7 mouse cellular contexts compared by ENCODE assay signal in genomic region chr11:60104810-60105592, GRCm38 (mm10). TPM values are rescaled to one million over a fixed set of nuclear protein-coding genes. Genes with fewer than 3 reads are reported as not detected.
DNase-seq lines count a peak whose midpoint lies in the region; ATAC-seq and TF ChIP-seq lines count a peak whose summit lies in the region.

Gene Rai1, plus strand, starts transcription at chr11:60105013.

- ATAC-seq in embryonic facial prominence, embryonic 15.5 days (ENCODE audit: insufficient number of reproducible peaks, low FRiP score, low TSS enrichment, low read depth), result peak; percentile 76
- ATAC-seq in limb, embryonic 14.5 days (ENCODE audit: low FRiP score, low read depth), result peak; percentile 84
- ATAC-seq in midbrain, embryonic 16.5 days, result peak; percentile 83

- under 1% methylated on average over 101 of the region's 105 CpGs for WGBS in embryonic facial prominence, embryonic 15.5 days
- WGBS in limb, embryonic 14.5 days, result 2% methylated on average over 55 of the region's 105 CpGs
- 0% methylated on average over 77 of the region's 105 CpGs for WGBS in midbrain, embryonic 16.5 days
- WGBS in spleen, adult 2 months, result under 1% methylated on average over 72 of the region's 105 CpGs

- H3K4me1 ChIP-seq in embryonic facial prominence, embryonic 15.5 days, result peaks cover 42% of the 10 kb centered on the region
- peaks cover 44% of the 10 kb centered on the region for H3K4me1 ChIP-seq in limb, embryonic 14.5 days (ENCODE audit: control insufficient read depth, insufficient read depth, low read length)
- H3K4me1 ChIP-seq in midbrain, embryonic 16.5 days (ENCODE audit: control insufficient read depth, insufficient read depth, low read length), result peaks cover 30% of the 10 kb centered on the region
- H3K4me1 ChIP-seq in spleen, adult 2 months (ENCODE audit: control insufficient read depth, insufficient read depth, insufficient read length), result peaks cover 25% of the 10 kb centered on the region

- no peaks in the 10 kb centered on the region for H3K36me3 ChIP-seq in embryonic facial prominence, embryonic 15.5 days
- no peaks in the 10 kb centered on the region; the same call in 1 of the 2 replicates for H3K36me3 ChIP-seq in limb, embryonic 14.5 days (ENCODE audit: control insufficient read depth, insufficient read depth, low read length)
- no peaks in the 10 kb centered on the region for H3K36me3 ChIP-seq in midbrain, embryonic 16.5 days (ENCODE audit: control insufficient read depth, insufficient read depth, low read length)
- H3K36me3 ChIP-seq in spleen, adult 2 months (ENCODE audit: control insufficient read depth, insufficient read depth, low read length), result no peaks in the 10 kb centered on the region

- H3K4me3 ChIP-seq in embryonic facial prominence, embryonic 15.5 days (replicated peaks), result peak within 1 kb of the TSS; percentile 91
- H3K4me3 ChIP-seq in limb, embryonic 14.5 days (replicated peaks; ENCODE audit: low read length), result peak within 1 kb of the TSS; percentile 99
- peak within 1 kb of the TSS; percentile 98 for H3K4me3 ChIP-seq in midbrain, embryonic 16.5 days (ENCODE audit: low read depth, low read length)
- H3K4me3 ChIP-seq in spleen, adult 2 months (ENCODE audit: extremely low read depth, insufficient read depth, insufficient read length), result peak within 1 kb of the TSS; percentile 81

- H3K9ac ChIP-seq in embryonic facial prominence, embryonic 15.5 days, result peak within 1 kb of the TSS; percentile 99
- peak within 1 kb of the TSS; percentile 99 for H3K9ac ChIP-seq in limb, embryonic 14.5 days (ENCODE audit: low read depth, low read length, severe bottlenecking)
- peak within 1 kb of the TSS; percentile 100 for H3K9ac ChIP-seq in midbrain, embryonic 16.5 days (ENCODE audit: low read depth, low read length)

- H3K27ac ChIP-seq in embryonic facial prominence, embryonic 15.5 days (replicated peaks), result peak within 1 kb of the TSS; percentile 98
- peak within 1 kb of the TSS; percentile 99 for H3K27ac ChIP-seq in limb, embryonic 14.5 days (replicated peaks; ENCODE audit: low read depth, low read length)
- H3K27ac ChIP-seq in midbrain, embryonic 16.5 days (ENCODE audit: low read length), result peak within 1 kb of the TSS; percentile 98
- peak within 1 kb of the TSS; percentile 82 for H3K27ac ChIP-seq in spleen, adult 2 months (ENCODE audit: insufficient read depth, low read length)

- DNase-seq in adrenal gland, postnatal 25 days, result peak; percentile 95
- DNase-seq in heart, adult 8-10 months (ENCODE audit: low spot score), result peak; percentile 88
- DNase-seq in kidney, adult 9 months, result peak; percentile 94
- DNase-seq in limb, embryonic 14.5 days (ENCODE audit: low spot score), result peak; percentile 89
- DNase-seq in spleen, adult 2 months (ENCODE audit: low read depth in 1 of 2, low spot score in 2 of 2), result peak; percentile 66 to 90

- peak within 1 kb of the TSS; percentile 77 for H3K4me2 ChIP-seq in embryonic facial prominence, embryonic 15.5 days (replicated peaks)
- peak within 1 kb of the TSS; percentile 90 for H3K4me2 ChIP-seq in limb, embryonic 14.5 days (replicated peaks; ENCODE audit: low read depth, low read length, severe bottlenecking)
- peak within 1 kb of the TSS; percentile 90 for H3K4me2 ChIP-seq in midbrain, embryonic 16.5 days (ENCODE audit: low read length)

- no peaks in the 10 kb centered on the region for H3K9me3 ChIP-seq in embryonic facial prominence, embryonic 15.5 days (replicated peaks)
- H3K9me3 ChIP-seq in limb, embryonic 14.5 days (ENCODE audit: control insufficient read depth, low read length), result no peaks in the 10 kb centered on the region
- H3K9me3 ChIP-seq in midbrain, embryonic 16.5 days (replicated peaks; ENCODE audit: control insufficient read depth, low read length, poor library complexity, severe bottlenecking), result no peaks in the 10 kb centered on the region

- TF ChIP-seq POLR2A in limb, embryonic 14.5 days (IDR thresholded peaks at IDR 0.05; ENCODE audit: borderline replicate concordance, extremely low read depth, insufficient read depth, insufficient read length), result 0 out of 2 replicates have a peak, but pooled peaks have one; percentile 44
- no peak for TF ChIP-seq POLR2A in spleen, adult 2 months (IDR thresholded peaks at IDR 0.05; ENCODE audit: low read depth, low read length)

- TF ChIP-seq CTCF in spleen, adult 2 months (IDR thresholded peaks at IDR 0.05; ENCODE audit: extremely low read depth, insufficient read depth, insufficient read length, insufficient replicate concordance), result peak; percentile 97

- no peaks in the 10 kb centered on the region for H3K27me3 ChIP-seq in embryonic facial prominence, embryonic 15.5 days
- H3K27me3 ChIP-seq in limb, embryonic 14.5 days (ENCODE audit: control insufficient read depth, insufficient read depth, low read length), result no peaks in the 10 kb centered on the region
- no peaks in the 10 kb centered on the region for H3K27me3 ChIP-seq in midbrain, embryonic 16.5 days (ENCODE audit: control insufficient read depth, insufficient read depth, low read depth, low read length)
- no peaks in the 10 kb centered on the region for H3K27me3 ChIP-seq in spleen, adult 2 months (ENCODE audit: control insufficient read depth, insufficient read depth, low read length)

RNA-seq across cellular contexts. Expression of gene Rai1, which starts in this region (rescaled TPM):
- total RNA-seq in adrenal gland, postnatal 25 days (2021), result 54.2 and 57.8 TPM in 2 replicates
- 22.2 and 25.4 TPM in 2 replicates for polyA plus RNA-seq in embryonic facial prominence, embryonic 15.5 days (2015; fragmentation: Nextera tagmentation; extraction: Ambion mirVana)
- total RNA-seq in heart, adult 8-10 months (2022), result 10 to 100 TPM; 20.4 to 25.3 (median 22.5) TPM
- 62.1 and 85.3 TPM in 2 replicates for polyA plus RNA-seq in limb, embryonic 14.5 days (2012; rRNA removed)
- 29.7 and 33.1 TPM in 2 replicates for polyA plus RNA-seq in limb, embryonic 14.5 days (2014; fragmentation: Nextera tagmentation; extraction: Ambion mirVana)
- polyA plus RNA-seq in midbrain, embryonic 16.5 days (2015; fragmentation: Nextera tagmentation; extraction: Ambion mirVana), result 25.0 and 26.5 TPM in 2 replicates
- 36.0 and 45.9 TPM in 2 replicates for polyA plus RNA-seq in spleen, adult 2 months (2012; rRNA removed)

Comparison
In these comparisons a context has a peak if more than half of its experiments do, and no peak if none do; other contexts are left out.
1. Peak in every context shown above with its lines: DNase-seq, ATAC-seq, H3K4me3 ChIP-seq and H3K27ac ChIP-seq.